Mouse (Mus musculus): ENCODE data around the gene Sgcd. TPM values are rescaled to one million over a fixed set of nuclear protein-coding genes. Genes with fewer than 3 reads are reported as not detected.
"Not testable (repeated sequence)": the region's sequence is repeated elsewhere in the genome, so short reads cannot be mapped to it uniquely, and the experiment has no call there.

The Sgcd gene
- polyA plus RNA-seq, 1 experiment from 2014 or later, result 0.24 TPM

GRCm38 (mm10) chr11:47640556-47640955 is 348.2 kb downstream of the Sgcd start:
- Histone ChIP-seq H3K4me2 (no peak overlapping the region), H3K27ac (replicated peaks) (no peak overlapping the region), H3K9me3 (replicated peaks) (no peaks in the 10 kb centered on the region), H3K4me1 (replicated peaks) (no peaks in the 10 kb centered on the region), H3K36me3 (replicated peaks) (no peaks in the 10 kb centered on the region), H3K4me3 (replicated peaks) (no peak overlapping the region), H3K27me3 (no peaks in the 10 kb centered on the region), H3K9ac (no peak overlapping the region)
- ATAC-seq (ENCODE audit: insufficient read depth), result no peak
- WGBS (ENCODE audit: insufficient replicate concordance), result 24% methylated on average over 1 of the region's 1 CpGs

- no peaks in the 10 kb centered on the region for H3K36me3 ChIP-seq (replicated peaks)
- no peaks in the 10 kb centered on the region for H3K9me3 ChIP-seq (replicated peaks)
- WGBS (ENCODE audit: insufficient replicate concordance), result 69% methylated on average over 2 of the region's 2 CpGs
- ATAC-seq (ENCODE audit: insufficient read depth), result no peak
- no peak overlapping the region for H3K9ac ChIP-seq
- H3K4me2 ChIP-seq, result no peak overlapping the region
- H3K4me1 ChIP-seq (replicated peaks), result no peaks in the 10 kb centered on the region
- no peaks in the 10 kb centered on the region for H3K27me3 ChIP-seq
- H3K27ac ChIP-seq (replicated peaks), result no peak overlapping the region
- no peak overlapping the region for H3K4me3 ChIP-seq (replicated peaks)
Observed at GRCm38 (mm10) chr11:47630186-47630585, 358.6 kb downstream of the Sgcd start.

DNA sequence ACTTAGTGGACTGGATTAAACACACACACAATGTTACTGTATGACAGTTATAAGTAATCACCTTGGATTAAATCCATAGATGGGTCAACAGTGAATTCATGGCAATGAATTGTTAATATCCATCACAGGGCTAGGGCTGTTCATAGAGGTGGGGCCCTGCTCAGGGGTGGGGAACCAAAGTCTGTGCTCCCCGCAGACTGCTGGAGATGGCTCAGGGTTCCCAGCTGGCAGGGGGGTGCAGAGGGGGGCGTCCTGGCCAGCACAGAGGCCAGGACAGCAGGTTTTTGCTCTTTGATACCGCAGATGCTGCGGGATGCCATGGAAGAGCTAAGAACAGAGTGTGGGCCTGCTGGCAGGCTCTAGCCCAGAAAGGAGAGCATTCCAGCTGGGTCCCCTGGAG is 378.9 kb downstream of the Sgcd start:
- no peaks in the 10 kb centered on the region for H3K36me3 ChIP-seq (replicated peaks)
- WGBS (ENCODE audit: insufficient replicate concordance), result 56% methylated on average over 4 of the region's 4 CpGs
- no peaks in the 10 kb centered on the region for H3K9me3 ChIP-seq (replicated peaks)
- no peak overlapping the region for H3K9ac ChIP-seq
- no peaks in the 10 kb centered on the region for H3K27me3 ChIP-seq
- ATAC-seq (ENCODE audit: insufficient read depth), result no peak
- H3K4me1 ChIP-seq (replicated peaks), result no peaks in the 10 kb centered on the region
- no peak overlapping the region for H3K4me3 ChIP-seq (replicated peaks)
- H3K4me2 ChIP-seq, result no peak overlapping the region
- no peak overlapping the region for H3K27ac ChIP-seq (replicated peaks)

DNA sequence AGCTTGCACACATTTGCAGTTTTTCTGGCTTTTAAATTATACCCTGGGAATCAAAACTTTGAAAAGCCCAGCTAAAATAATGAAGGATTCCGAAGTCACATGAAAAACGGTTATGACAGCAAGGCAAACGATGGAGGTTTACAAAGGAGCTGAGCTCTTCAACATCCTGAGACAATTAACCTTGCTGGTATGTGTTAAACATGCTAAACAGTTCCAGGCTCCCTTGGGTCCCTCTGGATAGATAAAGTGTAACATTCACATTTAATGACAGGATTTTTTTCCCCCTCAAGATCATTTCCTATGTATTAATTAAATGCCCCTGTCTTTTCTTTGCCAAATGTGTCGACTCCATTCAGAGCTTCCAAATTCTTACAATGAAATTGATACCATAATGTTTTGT is 414.1 kb downstream of the Sgcd start:
- no peak overlapping the region for H3K4me3 ChIP-seq (replicated peaks)
- H3K9me3 ChIP-seq (replicated peaks), result no peaks in the 10 kb centered on the region
- ATAC-seq (ENCODE audit: insufficient read depth), result no peak
- H3K36me3 ChIP-seq (replicated peaks), result no peaks in the 10 kb centered on the region
- H3K27ac ChIP-seq (replicated peaks), result no peak overlapping the region
- no peaks in the 10 kb centered on the region for H3K27me3 ChIP-seq
- 53% methylated on average over 4 of the region's 4 CpGs for WGBS (ENCODE audit: insufficient replicate concordance)
- H3K9ac ChIP-seq, result no peak overlapping the region
- H3K4me2 ChIP-seq, result no peak overlapping the region
- no peaks in the 10 kb centered on the region for H3K4me1 ChIP-seq (replicated peaks)

DNA sequence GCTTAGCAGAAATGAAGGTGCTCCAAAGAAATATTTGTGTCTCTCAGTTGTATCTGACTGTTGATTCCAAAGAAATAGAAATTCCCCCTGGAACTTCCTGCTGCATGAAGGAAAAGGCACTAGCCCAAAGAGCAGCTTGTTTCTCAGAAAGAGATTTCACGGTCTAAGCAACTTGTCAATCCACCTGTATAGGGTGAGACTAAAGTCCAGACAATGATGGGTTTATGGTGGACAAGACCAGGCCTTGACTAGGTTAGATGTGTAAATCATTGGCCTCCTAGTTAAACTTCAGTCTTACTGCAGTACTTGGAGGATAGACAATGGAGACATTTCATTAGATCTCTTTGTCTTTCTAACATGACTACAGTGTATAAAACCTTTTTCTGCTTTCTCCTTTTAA is 420.3 kb downstream of the Sgcd start:
- no peaks in the 10 kb centered on the region for H3K36me3 ChIP-seq (replicated peaks)
- ATAC-seq (ENCODE audit: insufficient read depth), result no peak
- H3K4me3 ChIP-seq (replicated peaks), result no peak overlapping the region
- H3K4me2 ChIP-seq, result no peak overlapping the region
- 70% methylated on average over 1 of the region's 1 CpGs for WGBS (ENCODE audit: insufficient replicate concordance)
- H3K27me3 ChIP-seq, result no peaks in the 10 kb centered on the region
- no peaks in the 10 kb centered on the region for H3K4me1 ChIP-seq (replicated peaks)
- no peaks in the 10 kb centered on the region for H3K9me3 ChIP-seq (replicated peaks)
- no peak overlapping the region for H3K9ac ChIP-seq
- H3K27ac ChIP-seq (replicated peaks), result no peak overlapping the region

- Histone ChIP-seq H3K9me3 (replicated peaks) (no peaks in the 10 kb centered on the region), H3K4me1 (replicated peaks) (no peaks in the 10 kb centered on the region), H3K27ac (replicated peaks) (no peak overlapping the region), H3K4me3 (replicated peaks) (no peak overlapping the region), H3K9ac (no peak overlapping the region), H3K36me3 (replicated peaks) (no peaks in the 10 kb centered on the region), H3K27me3 (no peaks in the 10 kb centered on the region), H3K4me2 (no peak overlapping the region)
- no peak for ATAC-seq (ENCODE audit: insufficient read depth)
- 60% methylated on average over 3 of the region's 3 CpGs for WGBS (ENCODE audit: insufficient replicate concordance)
Observed at GRCm38 (mm10) chr11:47566156-47566555, 422.6 kb downstream of the Sgcd start.

DNA sequence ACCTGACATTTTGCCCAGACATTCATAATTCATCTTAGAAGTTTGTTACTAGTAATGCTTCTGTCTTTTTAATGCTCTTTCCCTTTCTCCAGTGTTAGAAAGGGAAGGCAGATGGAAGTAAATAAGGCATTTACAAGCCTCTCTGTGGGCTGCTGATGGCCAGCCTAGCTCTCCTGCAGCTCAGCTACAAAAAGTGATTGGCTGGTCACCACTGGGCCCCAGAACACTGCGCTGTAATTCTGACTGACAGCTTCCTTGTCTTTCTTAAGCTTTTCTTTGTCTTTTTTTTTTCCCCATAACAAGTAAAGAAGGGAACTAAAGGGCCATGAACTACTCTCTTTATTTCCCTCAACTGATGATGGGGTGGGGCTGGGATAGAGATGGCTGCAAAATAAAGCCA is 463.9 kb downstream of the Sgcd start:
- 21% methylated on average over 1 of the region's 1 CpGs for WGBS (ENCODE audit: insufficient replicate concordance)
- no peak overlapping the region for H3K9ac ChIP-seq
- no peak for ATAC-seq (ENCODE audit: insufficient read depth)

GRCm38 (mm10) chr11:47508047-47508446 is 480.7 kb downstream of the Sgcd start:
- Histone ChIP-seq H3K27me3 (no peaks in the 10 kb centered on the region), H3K9ac (no peak overlapping the region), H3K4me3 (replicated peaks) (no peak overlapping the region), H3K4me2 (no peak overlapping the region), H3K9me3 (replicated peaks) (no peaks in the 10 kb centered on the region), H3K36me3 (replicated peaks) (no peaks in the 10 kb centered on the region), H3K27ac (replicated peaks) (no peak overlapping the region), H3K4me1 (replicated peaks) (no peaks in the 10 kb centered on the region)
- 53% methylated on average over 6 of the region's 6 CpGs for WGBS (ENCODE audit: insufficient replicate concordance)
- no peak for ATAC-seq (ENCODE audit: insufficient read depth)

More for the DNA sequence above, 463.9 kb downstream of the Sgcd start:
- H3K27me3 ChIP-seq, result no peaks in the 10 kb centered on the region
- H3K9me3 ChIP-seq (replicated peaks), result no peaks in the 10 kb centered on the region
- H3K4me1 ChIP-seq (replicated peaks), result no peaks in the 10 kb centered on the region
- no peak overlapping the region for H3K27ac ChIP-seq (replicated peaks)
- no peak overlapping the region for H3K4me3 ChIP-seq (replicated peaks)
- no peak overlapping the region for H3K4me2 ChIP-seq
- H3K36me3 ChIP-seq (replicated peaks), result no peaks in the 10 kb centered on the region

GRCm38 (mm10) chr11:47503236-47503635 is 485.5 kb downstream of the Sgcd start:
- H3K4me2 ChIP-seq; H3K27me3 ChIP-seq; H3K9me3 ChIP-seq (replicated peaks); ATAC-seq (ENCODE audit: insufficient read depth); H3K4me3 ChIP-seq (replicated peaks); H3K9ac ChIP-seq; H3K4me1 ChIP-seq (replicated peaks); H3K36me3 ChIP-seq (replicated peaks); H3K27ac ChIP-seq (replicated peaks): not testable (repeated sequence)

DNA sequence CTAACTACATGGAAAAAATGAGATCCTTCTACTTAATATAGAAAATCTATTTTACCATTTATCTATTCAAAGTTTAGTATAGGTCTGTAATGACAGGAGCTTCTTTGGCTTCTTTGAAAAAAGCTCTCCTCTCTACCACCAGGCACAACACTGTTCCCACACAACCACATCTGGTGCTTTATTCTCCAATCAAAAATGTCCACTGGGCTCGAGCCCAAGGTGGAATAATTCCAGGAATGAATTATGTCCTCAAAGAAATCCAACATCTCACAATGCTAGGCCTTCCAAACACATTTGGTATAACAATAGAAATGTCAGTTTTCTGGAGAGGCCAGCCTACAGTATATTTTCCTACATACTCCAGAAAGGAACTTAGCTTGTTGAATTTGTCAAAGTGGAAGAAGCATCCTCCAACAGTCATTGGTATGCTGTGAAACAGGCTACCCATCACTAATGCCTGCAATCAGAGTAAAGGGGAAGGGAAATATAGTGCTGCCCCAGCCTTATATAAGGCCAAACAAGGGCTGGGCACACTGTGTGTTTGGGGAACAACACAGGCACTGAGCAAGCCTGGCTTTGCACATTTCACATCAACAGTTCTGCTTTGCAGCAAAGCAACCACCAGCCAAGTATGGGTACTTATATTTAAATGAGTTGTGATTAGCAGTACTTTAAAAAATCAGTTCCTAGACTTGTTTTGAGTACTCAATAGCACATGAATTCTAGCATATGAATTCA is 515.1 kb downstream of the Sgcd start:
- Histone ChIP-seq H3K36me3 (replicated peaks) (no peaks in the 10 kb centered on the region), H3K4me1 (replicated peaks) (no peaks in the 10 kb centered on the region)
- 21% methylated on average over 1 of the region's 1 CpGs for WGBS (ENCODE audit: insufficient replicate concordance)

GRCm38 (mm10) chr11:47460700-47461099 is 528.1 kb downstream of the Sgcd start:
- H3K4me2 ChIP-seq; H3K27ac ChIP-seq (replicated peaks); H3K4me3 ChIP-seq (replicated peaks); ATAC-seq (ENCODE audit: insufficient read depth); H3K9ac ChIP-seq; H3K4me1 ChIP-seq (replicated peaks); H3K27me3 ChIP-seq; H3K36me3 ChIP-seq (replicated peaks); H3K9me3 ChIP-seq (replicated peaks): not testable (repeated sequence)

More for the DNA sequence above, 515.1 kb downstream of the Sgcd start:
- no peaks in the 10 kb centered on the region for H3K9me3 ChIP-seq (replicated peaks)
- no peak overlapping the region for H3K27ac ChIP-seq (replicated peaks)
- ATAC-seq (ENCODE audit: insufficient read depth), result no peak
- H3K4me3 ChIP-seq (replicated peaks), result no peak overlapping the region
- no peaks in the 10 kb centered on the region for H3K27me3 ChIP-seq
- no peak overlapping the region for H3K4me2 ChIP-seq
- no peak overlapping the region for H3K9ac ChIP-seq

GRCm38 (mm10) chr11:47460149-47460548 is 528.6 kb downstream of the Sgcd start:
- Histone ChIP-seq H3K9me3 (replicated peaks) (no peaks in the 10 kb centered on the region), H3K27ac (replicated peaks) (no peak overlapping the region), H3K36me3 (replicated peaks) (no peaks in the 10 kb centered on the region), H3K9ac (no peak overlapping the region), H3K4me2 (no peak overlapping the region), H3K4me1 (replicated peaks) (no peaks in the 10 kb centered on the region), H3K4me3 (replicated peaks) (no peak overlapping the region), H3K27me3 (no peaks in the 10 kb centered on the region)
- 34% methylated on average over 2 of the region's 2 CpGs for WGBS (ENCODE audit: insufficient replicate concordance)
- no peak for ATAC-seq (ENCODE audit: insufficient read depth)
